Mouse (Mus musculus) liver, embryonic 14.5 days (tissue): Measurements from ENCODE around the gene Abcf2.

ENCODE experiments used
- CTCF ChIP-seq: IDR thresholded peaks from 2 replicates; pipeline ENCODE4 v1.5.1; 2016; ENCODE audit warnings: antibody characterized with exemption, low read depth, control low read depth
- EP300 ChIP-seq: IDR thresholded peaks from 2 replicates; pipeline ENCODE4 v1.6.1; 2016; ENCODE audit warnings: antibody characterized with exemption, low read depth

DNA sequence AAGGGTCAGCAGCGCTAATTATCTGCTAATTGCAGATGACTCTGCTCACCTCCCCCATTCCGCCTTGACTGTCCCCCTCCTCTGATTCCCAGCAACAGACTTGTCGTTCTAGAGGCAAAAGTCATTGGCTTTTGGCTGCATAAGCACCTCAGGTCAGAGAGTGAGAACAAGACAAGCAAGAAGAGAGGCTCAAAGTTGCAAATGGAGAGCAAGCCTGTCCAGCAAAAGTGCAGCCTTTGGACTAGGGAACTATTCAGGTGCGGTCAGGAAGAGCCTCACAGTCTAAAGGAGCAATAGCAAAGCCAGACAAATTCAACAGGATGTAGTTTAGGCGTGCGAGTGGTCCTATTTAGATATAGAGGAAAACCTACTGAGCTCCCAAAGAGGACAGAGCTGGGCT lies 49.5 kb downstream of the Abcf2 start:
- TF ChIP-seq EP300 (no peak), CTCF (no peak)
